Mouse (Mus musculus) testis, adult 2 months (tissue): ENCODE measurements around the gene Dgcr2.

Experiments used
- CTCF ChIP-seq: fragments of 200-500 bp; IDR thresholded peaks from 2 replicates; pipeline ENCODE4 v1.5.1; 2012; ENCODE audit warnings: low read depth, mild to moderate bottlenecking, inconsistent platforms, low read length, moderate library complexity; ENCODE audit not compliant: control insufficient read depth, insufficient read depth, insufficient replicate concordance
- POLR2A ChIP-seq: fragments of 200-500 bp; IDR thresholded peaks from 2 replicates; pipeline ENCODE4 v1.6.1; 2012; ENCODE audit warnings: low read depth, mild to moderate bottlenecking, inconsistent platforms, low read length, moderate library complexity; ENCODE audit not compliant: control insufficient read depth

- no peak for TF ChIP-seq CTCF
- TF ChIP-seq POLR2A, result no peak
Observed at GRCm38 (mm10) chr16:17936776-17937175, 38.4 kb upstream of the Dgcr2 start.
